Mouse (Mus musculus): ENCODE data around the gene Rasgrp2. TPM values are rescaled to one million over a fixed set of nuclear protein-coding genes. Genes with fewer than 3 reads are reported as not detected.

Gene Rasgrp2
- 246 TPM for polyA plus RNA-seq (2017; shearing (Covaris generic))

DNA sequence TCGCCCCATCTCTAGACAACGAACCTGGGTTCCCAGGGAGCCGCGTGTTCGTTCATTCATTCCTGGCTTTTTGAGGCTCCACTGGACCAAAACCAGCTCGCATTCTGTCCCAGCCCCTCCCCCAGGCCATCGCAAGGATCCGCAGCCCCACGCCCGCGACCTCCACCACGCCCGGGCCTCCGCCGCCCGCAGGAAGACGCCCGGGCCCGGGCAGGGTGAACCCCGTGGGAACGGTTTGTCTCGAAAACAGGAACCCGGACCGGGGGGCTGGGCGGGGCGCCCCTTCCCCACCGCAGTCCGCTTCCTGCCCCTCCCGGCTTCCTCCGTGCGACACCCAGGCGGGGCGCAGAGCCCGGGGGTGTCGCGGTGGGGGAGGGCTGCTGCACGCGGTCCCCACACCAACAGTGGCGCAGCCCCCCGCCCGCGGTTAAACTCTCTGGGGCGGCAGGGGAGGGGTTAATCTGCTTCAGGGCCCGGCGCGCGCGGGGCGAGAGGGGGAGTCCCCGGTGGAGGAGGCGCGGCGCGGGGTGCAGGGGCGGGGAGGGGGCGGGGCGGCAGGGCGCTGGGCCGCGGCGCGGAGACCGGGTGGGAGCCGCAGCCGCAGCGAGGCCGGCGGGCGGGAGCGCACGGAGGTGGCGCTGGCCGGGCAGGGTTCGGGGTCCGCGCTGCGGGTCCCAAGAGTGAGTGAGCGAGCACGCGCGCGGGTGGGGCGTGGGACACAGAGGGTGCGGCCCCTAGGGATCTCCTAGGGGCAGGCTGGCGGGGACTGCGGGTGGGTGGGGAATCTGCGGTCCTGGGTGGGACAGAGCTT lies at the start of gene Rasgrp2:
TSS of gene Rasgrp2 (plus strand) at position 56 of the 811 bp plus-strand sequence.

DNA sequence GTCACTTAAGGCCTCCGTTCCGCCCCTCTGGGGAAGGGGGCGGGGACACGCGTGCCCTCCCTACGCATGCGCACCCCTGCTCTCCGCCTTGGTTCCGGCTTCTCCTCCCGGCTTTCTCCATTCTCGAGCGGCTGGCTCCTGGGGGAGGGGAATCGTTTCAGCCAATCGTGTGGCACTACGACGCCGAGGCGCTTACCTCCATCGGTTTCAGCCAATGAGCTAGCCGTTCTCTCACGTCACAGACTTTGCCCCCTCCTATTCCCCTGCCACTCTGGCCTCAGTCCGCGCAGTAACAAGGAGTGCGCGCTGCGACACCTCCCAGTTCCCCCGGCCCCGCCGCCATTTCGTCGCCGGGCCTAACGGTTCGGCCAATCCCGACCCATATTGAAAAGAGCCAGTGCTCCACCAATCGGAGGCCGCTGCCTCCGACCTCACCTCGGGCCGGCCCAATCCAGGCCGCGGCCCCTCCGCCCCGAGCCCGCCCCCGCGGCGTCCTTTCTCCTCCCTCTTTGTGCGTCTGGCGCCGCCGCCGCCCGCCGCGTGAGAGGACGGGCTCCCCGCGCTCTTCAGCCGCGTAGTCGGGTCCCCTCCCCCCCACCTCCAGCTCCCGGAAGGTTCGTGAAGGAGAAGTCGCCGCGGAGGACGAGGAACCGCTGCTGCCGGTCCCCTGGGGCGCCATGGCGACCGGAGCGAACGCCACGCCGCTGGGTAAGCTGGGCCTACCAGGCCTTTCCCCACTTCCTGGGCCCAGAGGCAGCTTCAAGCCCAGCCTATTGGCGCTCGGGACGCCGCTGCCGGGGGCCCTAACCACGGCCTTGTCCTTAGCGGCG lies 35.5 kb upstream of the Rasgrp2 start, which contains the start of gene Sf1:
TSS of gene Sf1 (plus strand) at position 280 of the 830 bp plus-strand sequence.

DNA sequence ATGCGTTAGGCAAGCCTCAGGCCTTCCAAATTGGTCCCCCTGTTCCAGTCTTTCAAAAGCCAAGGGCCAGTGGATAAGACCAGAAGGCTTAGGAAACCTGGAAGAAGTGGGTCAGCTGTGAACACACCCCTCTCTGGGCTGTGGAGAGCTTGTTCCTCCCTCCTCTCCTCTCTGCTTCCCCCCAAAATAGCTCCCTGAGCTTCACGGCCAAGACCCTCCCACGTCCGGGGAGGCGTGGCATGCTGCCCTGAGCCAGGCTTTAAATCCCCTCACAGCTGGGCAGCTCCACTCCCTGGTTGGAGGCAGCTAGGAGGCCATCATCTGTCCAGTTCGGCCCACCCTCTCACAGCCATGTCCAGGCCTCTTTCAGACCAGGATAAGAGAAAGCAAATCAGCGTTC lies 15.0 kb upstream of the Rasgrp2 start, which contains the start of gene Pygm:
TSS of gene Pygm (plus strand) at position 272 of the 400 bp plus-strand sequence.

DNA sequence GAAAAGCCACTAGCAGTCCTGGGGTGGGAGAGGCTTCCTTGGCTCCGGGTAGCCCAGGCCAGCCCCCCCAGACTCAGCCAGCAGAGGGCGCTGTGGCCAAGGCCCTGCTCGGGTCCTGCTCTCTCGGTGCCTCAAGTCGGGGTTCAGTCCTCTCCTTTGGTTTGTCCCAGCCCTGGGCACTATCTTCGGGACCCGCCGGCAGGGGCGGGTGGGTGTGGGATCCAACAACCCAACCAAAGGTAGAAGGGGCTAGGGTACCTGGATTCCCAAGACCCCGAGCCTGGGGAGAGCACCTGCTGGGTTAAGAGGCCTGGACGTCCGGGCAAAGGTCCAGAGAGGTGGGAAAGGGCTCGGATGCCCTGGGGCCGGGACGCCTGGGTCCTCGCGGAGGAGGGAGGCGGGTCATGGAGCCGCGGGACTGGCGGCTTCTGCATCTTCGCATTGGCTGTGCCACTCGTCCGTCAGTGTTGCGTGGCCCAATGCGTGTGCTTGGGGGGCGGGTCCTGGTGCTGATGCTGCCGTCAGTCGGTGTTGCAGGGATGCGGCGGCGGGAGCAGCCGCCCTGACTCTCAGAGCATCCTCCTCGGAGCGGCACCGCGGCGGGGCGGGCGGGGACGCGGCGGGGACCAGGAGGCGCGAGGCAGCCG lies 19.2 kb downstream of the Rasgrp2 start, which contains the start of gene Nrxn2:
TSS of gene Nrxn2 (plus strand) at position 499 of the 647 bp plus-strand sequence.

Other genes with a start within 250 kb of the Rasgrp2 start
- gene Majin, start 215.0 kb upstream of the Rasgrp2 start, polyA plus RNA-seq (2017; shearing (Covaris generic)) = 0.33 TPM
- not detected for gene Gpha2, start 173.0 kb upstream of the Rasgrp2 start, polyA plus RNA-seq (2017; shearing (Covaris generic))
- 15.8 TPM for gene Ppp2r5b, start 163.5 kb upstream of the Rasgrp2 start, polyA plus RNA-seq (2017; shearing (Covaris generic))
- 70.6 TPM for gene Atg2a, start 157.7 kb upstream of the Rasgrp2 start, polyA plus RNA-seq (2017; shearing (Covaris generic))
- gene Ehd1, start 122.6 kb upstream of the Rasgrp2 start, polyA plus RNA-seq (2017; shearing (Covaris generic)) = 38.7 TPM
- gene Cdc42bpg, start 92.9 kb upstream of the Rasgrp2 start, polyA plus RNA-seq (2017; shearing (Covaris generic)) = 0.48 TPM
- 31.5 TPM for gene Men1, start 64.4 kb upstream of the Rasgrp2 start, polyA plus RNA-seq (2017; shearing (Covaris generic))
- gene Map4k2, start 58.2 kb upstream of the Rasgrp2 start, polyA plus RNA-seq (2017; shearing (Covaris generic)) = 103 TPM
- 491 TPM for gene Sf1, start 35.6 kb upstream of the Rasgrp2 start, polyA plus RNA-seq (2017; shearing (Covaris generic))
- 2.7 TPM for gene Pygm, start 14.9 kb upstream of the Rasgrp2 start, polyA plus RNA-seq (2017; shearing (Covaris generic))
- gene Nrxn2, start 19.4 kb downstream of the Rasgrp2 start, polyA plus RNA-seq (2017; shearing (Covaris generic)) = 0.63 TPM
- gene Slc22a12, start 143.7 kb downstream of the Rasgrp2 start, polyA plus RNA-seq (2017; shearing (Covaris generic)) = not detected

Measured in effector memory CD4-positive, alpha-beta T cell, adult 7 months (primary cell).